ENCODE assay signal across 21 mouse cellular contexts in genomic region chr3:142212821-142213220, GRCm38 (mm10). TPM values are rescaled to one million over a fixed set of nuclear protein-coding genes. Genes with fewer than 3 reads are reported as not detected.
"Had no signal": no experiment of that assay in that cellular context is flagged by ENCODE, and none has a peak within 500 bp of the region (broad histone marks: within the 10 kb centered on the region; RNA-seq: fewer than 3 reads in every experiment).

No protein-coding gene starts in this region.

- H3K4me2 ChIP-seq: limb, embryonic 15.5 days; liver, embryonic 11.5 days; lung, embryonic 14.5 days; midbrain, embryonic 11.5 days; neural tube, embryonic 12.5 days; neural tube, embryonic 15.5 days had no signal

- DNase-seq: kidney, adult 18-20 months; kidney, adult 9 months; kidney, postnatal 14 days; liver, postnatal 0 days; midbrain, embryonic 14.5 days; right cerebral cortex, adult 18-20 months; right cerebral cortex, postnatal 14 days; right cerebral cortex, postnatal 4 days; thymus, adult 2 months; thymus, postnatal 14 days; thymus, postnatal 4 days had no signal

- H3K27ac ChIP-seq: limb, embryonic 15.5 days; liver, embryonic 14.5 days; neural tube, embryonic 12.5 days; neural tube, embryonic 15.5 days; stomach, postnatal 0 days had no signal

- H3K4me3 ChIP-seq: limb, embryonic 15.5 days; megakaryocyte, embryonic 14.5 days; neural tube, embryonic 12.5 days; neural tube, embryonic 15.5 days had no signal

- H3K36me3 ChIP-seq: limb, embryonic 15.5 days; neural tube, embryonic 12.5 days; neural tube, embryonic 15.5 days had no signal

- H3K9ac ChIP-seq: limb, embryonic 15.5 days; liver, embryonic 14.5 days; liver, postnatal 0 days; lung, embryonic 14.5 days; neural tube, embryonic 12.5 days; neural tube, embryonic 15.5 days had no signal

- H3K4me1 ChIP-seq: megakaryocyte, embryonic 14.5 days; neural tube, embryonic 12.5 days; neural tube, embryonic 15.5 days had no signal

- H3K27me3 ChIP-seq: megakaryocyte, embryonic 14.5 days; neural tube, embryonic 12.5 days; neural tube, embryonic 15.5 days had no signal

- ATAC-seq: liver, postnatal 0 days; lung, postnatal 0 days had no signal

- H3K9me3 ChIP-seq: limb, embryonic 15.5 days; neural tube, embryonic 12.5 days; neural tube, embryonic 15.5 days had no signal

RNA-seq across cellular contexts. Expression of gene Bmpr1b, which starts 43.6 kb away (rescaled TPM):
- polyA plus RNA-seq: liver, postnatal 0 days had no signal
